Mouse (Mus musculus) kidney, embryonic 14.5 days (tissue): ENCODE data around the gene Pank1. TPM values are rescaled to one million over a fixed set of nuclear protein-coding genes. Genes with fewer than 3 reads are reported as not detected.

Experiments used
- ATAC-seq: fragments of 200-750 bp; cut with Nextera tagmentation; 2 replicates; pipeline ENCODE4 v1.8.0; 2017; ENCODE audit warnings: moderate number of reproducible peaks, mild to moderate bottlenecking, moderate TSS enrichment, moderate library complexity; ENCODE audit not compliant: low FRiP score, low TSS enrichment
- H3K27ac ChIP-seq: fragments of 300-500 bp; sonication (generic); 2 replicates; pipeline ENCODE4 v1.5.1; 2014; ENCODE audit warnings: low read depth, mild to moderate bottlenecking, low read length, moderate library complexity, mixed read lengths
- H3K27me3 ChIP-seq: fragments of 300-500 bp; sonication (generic); 2 replicates; pipeline ENCODE4 v1.6.1; 2014; ENCODE audit warnings: mild to moderate bottlenecking, low read length; ENCODE audit not compliant: control insufficient read depth, insufficient read depth
- H3K36me3 ChIP-seq: fragments of 300-500 bp; sonication (generic); 2 replicates; pipeline ENCODE4 v1.6.1; 2014; ENCODE audit warnings: low read length, mixed read lengths; ENCODE audit not compliant: control insufficient read depth, insufficient read depth
- H3K4me1 ChIP-seq: fragments of 300-500 bp; sonication (generic); 2 replicates; pipeline ENCODE4 v1.6.1; 2014; ENCODE audit warnings: low read length, mixed read lengths; ENCODE audit not compliant: control insufficient read depth, insufficient read depth
- H3K4me2 ChIP-seq: fragments of 300-500 bp; sonication (generic); replicated peaks from 2 replicates; pipeline ENCODE4 v1.6.1; 2014; ENCODE audit warnings: low read depth, mild to moderate bottlenecking, low read length
- H3K4me3 ChIP-seq: fragments of 300-500 bp; sonication (generic); 2 replicates; pipeline ENCODE4 v1.5.1; 2014; ENCODE audit warnings: mild to moderate bottlenecking, low read length
- H3K9ac ChIP-seq: fragments of 300-500 bp; sonication (generic); 2 replicates; pipeline ENCODE4 v1.6.1; 2014; ENCODE audit warnings: low read depth, mild to moderate bottlenecking, low read length, moderate library complexity
- H3K9me3 ChIP-seq: fragments of 300-500 bp; sonication (generic); 2 replicates; pipeline ENCODE4 v1.6.1; 2016; ENCODE audit warnings: low read length; ENCODE audit not compliant: control insufficient read depth
- WGBS: fragments of 180-500 bp; shearing (Covaris S2); extraction: QIAGEN DNeasy Blood & Tissue Kit; methylation state at CpG from one replicate; pipeline ENCODE4 v1.1.7; 2014; 5-methylcytosine and 5-hydroxymethylcytosine counted together
- polyA plus RNA-seq: library from polyadenylated mRNA; unstranded; fragments of >200 nt; fragmentation: Nextera tagmentation; extraction: Ambion mirVana; gene quantifications from 2 replicates; pipeline ENCODE4 v1.2.1, GENCODE M21; 2014

Gene Pank1
- polyA plus RNA-seq, 1 experiment from 2014 or later: 10.7 TPM

- no peak for ATAC-seq
- no peak overlapping the region for H3K4me3 ChIP-seq
- no peak overlapping the region for H3K9ac ChIP-seq
- 0 out of 2 replicates have a peak, but pooled peaks cover 2% of the 10 kb centered on the region for H3K9me3 ChIP-seq
- H3K4me1 ChIP-seq: no peaks in the 10 kb centered on the region
- no peak overlapping the region for H3K4me2 ChIP-seq
- WGBS: 93% methylated on average over 7 of the region's 7 CpGs
- H3K36me3 ChIP-seq: no peaks in the 10 kb centered on the region
- H3K27me3 ChIP-seq: no peaks in the 10 kb centered on the region
- H3K27ac ChIP-seq: no peak overlapping the region
Measured at GRCm38 (mm10) chr19:34905424-34905823, 26.2 kb upstream of the Pank1 start.

DNA sequence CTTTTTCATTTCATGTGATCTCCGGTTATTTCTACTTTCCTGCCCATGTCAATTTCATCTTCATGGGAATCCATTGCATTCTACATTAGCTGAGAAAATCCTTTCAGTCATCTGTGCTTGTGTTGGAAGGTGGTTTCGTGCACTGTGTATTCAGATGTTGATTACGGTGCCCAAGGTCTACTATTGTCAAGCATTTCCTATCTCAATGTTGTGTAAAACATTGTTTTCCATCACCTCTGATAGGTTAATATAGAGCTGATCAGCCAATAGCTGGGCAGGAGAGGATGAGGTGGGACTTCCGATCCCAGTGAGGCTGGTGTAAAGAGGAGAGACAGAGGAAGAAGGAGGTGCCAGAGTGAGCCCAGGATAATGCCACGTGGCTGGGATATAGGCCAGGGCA lies 24.8 kb upstream of the Pank1 start:
- 83% methylated on average over 5 of the region's 5 CpGs for WGBS

GRCm38 (mm10) chr19:34901735-34902134 lies 22.5 kb upstream of the Pank1 start:
- no peak for ATAC-seq
- WGBS: 78% methylated on average over 2 of the region's 2 CpGs

More for the DNA sequence above, 24.8 kb upstream of the Pank1 start:
- no peak overlapping the region for H3K4me3 ChIP-seq
- no peak overlapping the region for H3K27ac ChIP-seq
- H3K4me2 ChIP-seq: no peak overlapping the region
- no peaks in the 10 kb centered on the region for H3K36me3 ChIP-seq
- no peaks in the 10 kb centered on the region for H3K27me3 ChIP-seq
- H3K9me3 ChIP-seq: 0 out of 2 replicates have a peak, but pooled peaks cover 2% of the 10 kb centered on the region
- no peaks in the 10 kb centered on the region for H3K4me1 ChIP-seq
- no peak overlapping the region for H3K9ac ChIP-seq
- no peak for ATAC-seq

DNA sequence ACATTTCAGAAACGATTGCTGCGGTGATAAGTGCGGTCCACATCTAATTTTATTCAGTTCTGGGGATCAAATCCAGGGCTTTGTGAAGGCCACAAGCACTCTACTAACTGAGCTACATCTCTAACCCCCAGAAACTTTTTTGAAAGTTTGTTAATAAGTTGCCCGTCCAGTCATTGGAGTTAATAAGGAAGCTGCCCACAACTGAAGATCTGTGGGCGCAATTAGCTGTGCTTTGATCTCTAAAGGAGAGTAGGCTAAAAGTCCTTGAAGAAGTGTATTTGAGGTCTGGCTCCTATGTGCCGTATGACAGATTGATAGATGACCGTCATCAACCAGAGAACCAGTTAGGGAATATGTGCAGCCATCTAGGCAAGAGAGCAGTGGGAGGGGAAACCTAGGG lies 22.0 kb upstream of the Pank1 start:
- H3K4me2 ChIP-seq: no peak overlapping the region
- no peak for ATAC-seq
- no peaks in the 10 kb centered on the region for H3K36me3 ChIP-seq

More at GRCm38 (mm10) chr19:34901735-34902134, 22.5 kb upstream of the Pank1 start:
- Histone ChIP-seq H3K9ac (no peak overlapping the region), H3K4me3 (no peak overlapping the region), H3K36me3 (no peaks in the 10 kb centered on the region), H3K27me3 (no peaks in the 10 kb centered on the region), H3K9me3 (0 out of 2 replicates have a peak, but pooled peaks cover 2% of the 10 kb centered on the region), H3K27ac (no peak overlapping the region), H3K4me1 (no peaks in the 10 kb centered on the region), H3K4me2 (no peak overlapping the region)

DNA sequence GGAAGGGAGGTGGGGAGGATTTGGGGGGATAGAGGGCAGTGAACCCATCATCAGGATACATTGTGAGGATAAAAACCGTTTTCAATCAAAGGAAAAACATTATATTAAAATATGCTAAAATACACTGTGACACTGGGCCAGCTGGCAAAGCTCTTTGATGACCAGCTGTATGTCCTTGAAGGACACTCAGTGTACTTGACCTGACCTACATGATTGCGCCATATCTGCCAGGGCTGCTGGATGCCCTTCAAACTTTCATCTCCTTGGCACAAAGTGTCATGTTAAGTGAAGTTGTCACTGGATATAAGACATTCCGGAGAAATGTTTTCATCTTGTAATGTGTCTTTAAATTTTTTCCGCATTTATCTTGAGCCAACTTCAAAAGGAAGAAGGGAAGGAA lies 19.7 kb upstream of the Pank1 start:
- no peak for ATAC-seq
- WGBS: 90% methylated on average over 4 of the region's 4 CpGs
- Histone ChIP-seq H3K27ac (no peak overlapping the region), H3K4me2 (no peak overlapping the region), H3K36me3 (no peaks in the 10 kb centered on the region), H3K4me3 (no peak overlapping the region), H3K27me3 (no peaks in the 10 kb centered on the region), H3K4me1 (no peaks in the 10 kb centered on the region), H3K9ac (no peak overlapping the region), H3K9me3 (0 out of 2 replicates have a peak, but pooled peaks cover 2% of the 10 kb centered on the region)

More for the DNA sequence above, 22.0 kb upstream of the Pank1 start:
- 78% methylated on average over 7 of the region's 7 CpGs for WGBS
- Histone ChIP-seq H3K27ac (no peak overlapping the region), H3K4me3 (no peak overlapping the region), H3K4me1 (no peaks in the 10 kb centered on the region), H3K27me3 (no peaks in the 10 kb centered on the region), H3K9ac (no peak overlapping the region), H3K9me3 (0 out of 2 replicates have a peak, but pooled peaks cover 2% of the 10 kb centered on the region)

- ATAC-seq: no peak
- no peak overlapping the region for H3K4me3 ChIP-seq
- no peak overlapping the region for H3K4me2 ChIP-seq
- no peak overlapping the region for H3K9ac ChIP-seq
- no peaks in the 10 kb centered on the region for H3K36me3 ChIP-seq
- H3K4me1 ChIP-seq: no peaks in the 10 kb centered on the region
- H3K27me3 ChIP-seq: no peaks in the 10 kb centered on the region
- no peaks in the 10 kb centered on the region for H3K9me3 ChIP-seq
- H3K27ac ChIP-seq: no peak overlapping the region
- WGBS: 92% methylated on average over 15 of the region's 15 CpGs
Measured at GRCm38 (mm10) chr19:34897082-34897965, 18.1 kb upstream of the Pank1 start.

DNA sequence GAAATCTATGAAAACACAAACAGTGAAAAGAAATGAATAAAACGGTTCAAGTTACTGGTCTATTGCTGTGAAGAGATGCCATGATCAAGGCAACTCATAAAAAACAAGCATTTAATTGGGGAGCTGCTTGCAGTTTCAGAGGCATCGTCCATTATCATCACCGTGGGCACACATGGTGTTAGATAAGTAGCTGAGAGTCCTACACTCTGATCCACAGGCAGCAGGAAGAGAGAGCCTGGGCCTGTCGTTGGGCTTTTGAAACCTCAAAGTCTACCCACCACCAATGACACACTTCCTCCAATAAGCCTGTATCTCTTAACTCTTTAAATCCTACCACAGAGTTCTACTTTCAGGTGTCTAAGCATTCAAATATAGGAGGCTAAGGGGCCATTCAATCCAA lies 15.8 kb upstream of the Pank1 start:
- H3K4me1 ChIP-seq: no peaks in the 10 kb centered on the region
- no peaks in the 10 kb centered on the region for H3K9me3 ChIP-seq
- H3K27ac ChIP-seq: no peak overlapping the region
- no peaks in the 10 kb centered on the region for H3K27me3 ChIP-seq
- no peak overlapping the region for H3K9ac ChIP-seq
- no peaks in the 10 kb centered on the region for H3K36me3 ChIP-seq
- H3K4me2 ChIP-seq: no peak overlapping the region
- 87% methylated on average over 4 of the region's 4 CpGs for WGBS
- no peak overlapping the region for H3K4me3 ChIP-seq
- ATAC-seq: no peak

- no peaks in the 10 kb centered on the region for H3K9me3 ChIP-seq
- 77% methylated on average over 1 of the region's 1 CpGs for WGBS
- H3K4me1 ChIP-seq: no peaks in the 10 kb centered on the region
- no peak overlapping the region for H3K27ac ChIP-seq
- H3K27me3 ChIP-seq: no peaks in the 10 kb centered on the region
- H3K4me3 ChIP-seq: no peak overlapping the region
- H3K4me2 ChIP-seq: no peak overlapping the region
- H3K9ac ChIP-seq: no peak overlapping the region
- H3K36me3 ChIP-seq: no peaks in the 10 kb centered on the region
- no peak for ATAC-seq
Measured at GRCm38 (mm10) chr19:34891590-34891989, 12.3 kb upstream of the Pank1 start.

DNA sequence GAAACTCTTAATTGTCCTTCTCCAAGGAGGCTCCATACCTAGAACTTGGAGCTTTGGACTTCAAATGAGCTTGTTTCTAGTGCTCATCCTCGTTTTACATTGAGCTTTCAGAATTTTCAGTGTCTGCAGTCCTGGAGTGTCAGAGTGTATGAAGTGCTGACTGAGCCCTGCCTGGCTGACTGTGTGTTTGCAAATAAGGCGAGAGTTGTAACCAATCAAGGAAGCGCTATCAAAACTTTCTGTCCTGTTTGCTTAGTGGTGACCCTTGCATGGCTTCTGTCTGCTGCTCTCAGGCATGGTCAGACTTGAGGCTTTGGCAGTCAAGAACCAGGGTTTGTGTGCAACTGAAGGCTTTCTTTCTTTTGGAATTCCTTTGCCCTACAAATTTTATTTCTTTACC lies 11.7 kb upstream of the Pank1 start:
- no peak overlapping the region for H3K4me2 ChIP-seq
- no peak overlapping the region for H3K27ac ChIP-seq
- H3K36me3 ChIP-seq: no peaks in the 10 kb centered on the region
- H3K4me1 ChIP-seq: no peaks in the 10 kb centered on the region
- no peaks in the 10 kb centered on the region for H3K9me3 ChIP-seq
- no peak overlapping the region for H3K4me3 ChIP-seq
- H3K27me3 ChIP-seq: no peaks in the 10 kb centered on the region
- no peak overlapping the region for H3K9ac ChIP-seq
- ATAC-seq: no peak
- WGBS: 65% methylated on average over 3 of the region's 3 CpGs
